Mouse (Mus musculus) lung, postnatal 14 days (tissue): ENCODE data around the gene Igf2r.

ENCODE experiments used
- DNase-seq: peaks from one replicate; pipeline ENCODE4 v3.0.0; 2021

The Igf2r gene

DNA sequence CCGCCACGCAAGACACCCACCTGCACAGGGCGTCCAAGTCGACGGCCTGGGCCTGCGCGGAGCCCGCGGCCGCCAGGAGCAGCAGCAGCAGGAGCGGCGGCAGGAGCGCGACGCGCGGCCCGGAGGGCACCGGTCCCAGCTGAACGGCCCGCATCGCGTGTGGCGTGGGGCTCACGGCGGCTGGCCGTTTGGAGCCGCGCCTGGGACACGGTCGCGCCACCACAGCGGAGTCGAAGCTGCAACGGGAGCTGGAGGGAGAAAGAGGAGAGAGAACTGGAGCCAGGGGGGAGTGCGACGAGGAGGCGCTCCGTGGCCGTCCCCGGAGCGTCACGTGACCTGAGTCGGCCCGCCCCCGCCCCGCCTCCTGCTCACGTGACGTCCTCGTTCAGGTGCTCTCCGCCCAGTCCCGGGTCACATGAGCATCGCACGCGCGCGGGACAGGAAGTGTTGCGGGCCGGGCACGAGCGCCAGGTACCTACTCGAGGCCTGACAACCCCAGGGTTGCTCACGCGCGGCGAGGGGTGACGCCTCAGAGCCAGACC lies at the start of gene Igf2r:
Gene Igf2r, minus strand, starts transcription at position 285 of the 542 bp plus-strand sequence.
- peak; percentile 77 for DNase-seq

DNA sequence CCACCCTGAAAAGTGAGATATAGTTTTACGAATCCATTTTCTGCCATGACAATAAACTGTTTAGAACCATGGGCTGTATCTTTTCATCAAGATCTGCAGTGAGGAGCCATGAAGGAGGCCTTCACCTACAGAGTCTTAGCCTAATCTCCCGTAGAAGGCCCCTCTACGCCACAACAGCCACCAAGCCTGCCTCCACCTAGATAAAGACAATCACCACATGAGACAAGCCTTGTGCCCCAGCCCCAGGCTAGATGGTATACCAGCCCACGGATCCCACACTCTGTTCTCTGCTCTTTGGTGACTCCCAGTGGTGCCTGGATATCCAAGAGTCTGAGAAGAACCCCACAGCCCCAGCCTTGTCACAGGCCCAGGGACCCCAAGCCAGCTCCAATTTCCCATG lies 46.4 kb upstream of the Igf2r start:
- no peak for DNase-seq

DNA sequence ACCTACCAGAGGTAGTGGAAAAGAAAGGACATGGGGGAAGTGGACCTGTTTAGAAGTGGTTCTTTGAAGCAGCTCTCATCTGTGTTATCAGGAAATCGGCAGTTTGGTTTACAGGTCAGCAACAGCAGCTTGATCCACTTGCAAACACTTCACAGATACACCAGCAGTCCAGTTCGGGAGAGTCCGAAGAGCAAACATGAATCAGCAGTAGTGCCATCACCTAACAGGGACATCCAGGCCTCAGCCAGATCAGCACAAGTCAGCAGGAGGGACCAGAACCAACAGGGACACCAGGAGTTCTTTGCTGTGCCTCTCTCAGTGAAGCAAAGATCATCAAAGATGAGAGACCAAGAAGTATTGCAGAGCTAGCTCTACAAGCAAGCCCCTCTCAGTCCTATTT lies 45.0 kb upstream of the Igf2r start:
- no peak for DNase-seq

GRCm38 (mm10) chr17:12810973-12811303 lies 41.5 kb upstream of the Igf2r start:
- DNase-seq = no peak

DNA sequence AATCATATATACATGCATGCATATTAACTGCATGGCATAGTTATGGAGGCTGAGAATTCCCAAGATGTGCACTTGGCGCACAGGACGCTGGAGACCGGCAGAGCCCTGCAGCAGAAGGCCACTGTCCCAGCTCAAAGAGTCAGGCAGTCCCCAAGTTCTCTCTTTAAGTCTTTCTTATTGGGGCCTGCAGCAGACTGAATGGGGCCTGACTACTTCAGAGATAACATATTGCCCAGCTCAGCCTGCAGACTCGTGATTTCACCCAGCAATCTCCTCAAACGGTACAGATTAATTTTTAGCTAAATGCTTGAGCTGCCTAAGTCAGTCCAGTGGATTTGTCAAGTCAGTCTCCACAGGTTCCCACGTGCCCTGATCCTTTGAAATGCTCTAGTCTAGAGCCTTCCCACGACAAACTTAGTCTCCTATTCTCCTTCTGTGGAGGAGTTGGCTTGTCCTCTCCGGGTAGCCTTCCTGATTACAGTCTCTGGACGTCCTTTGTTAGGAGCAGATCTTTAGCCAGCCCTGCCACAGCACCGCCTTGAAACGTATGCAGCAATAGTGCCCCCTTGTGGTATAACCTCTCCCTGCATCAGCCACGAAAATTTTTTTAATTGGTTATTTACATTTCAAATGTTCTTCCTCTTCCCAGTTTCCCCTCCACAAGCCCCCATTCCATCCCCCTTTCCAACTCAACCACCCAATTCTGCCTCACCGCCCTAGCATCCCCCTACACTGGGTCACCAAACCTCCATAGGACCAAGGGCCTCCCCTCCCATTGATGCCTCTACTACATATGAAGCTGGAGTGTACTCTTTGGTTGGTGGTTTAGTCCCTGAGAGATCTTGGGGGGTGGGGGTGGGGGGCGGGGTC lies 40.9 kb upstream of the Igf2r start:
- DNase-seq = peak; percentile 83

GRCm38 (mm10) chr17:12808851-12809250 lies 39.4 kb upstream of the Igf2r start:
- DNase-seq = no peak

GRCm38 (mm10) chr17:12804584-12805445 lies 35.4 kb upstream of the Igf2r start:
- DNase-seq = no peak

- DNase-seq = no peak
Observed at GRCm38 (mm10) chr17:12801861-12802540, 32.5 kb upstream of the Igf2r start.

GRCm38 (mm10) chr17:12799368-12800275 lies 30.2 kb upstream of the Igf2r start:
- no peak for DNase-seq

DNA sequence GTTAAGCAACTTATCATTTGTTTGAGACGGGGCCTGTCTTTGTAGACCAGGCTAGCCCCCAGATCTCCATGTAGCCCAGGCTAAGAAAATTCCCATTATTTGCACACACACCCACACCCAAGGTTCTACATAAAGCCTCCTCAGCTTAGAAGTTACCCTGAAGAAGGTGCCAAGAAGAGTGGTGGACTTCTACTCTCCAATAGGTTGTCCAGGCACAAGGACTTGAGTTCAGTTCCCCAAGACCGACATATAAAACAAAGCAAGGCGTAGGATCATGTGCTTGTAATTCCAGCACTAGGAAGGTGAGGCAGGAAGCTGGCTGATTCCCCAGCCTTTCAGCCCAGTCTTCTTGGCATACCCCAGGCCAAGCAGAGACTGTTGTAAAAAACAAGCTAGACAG lies 29.1 kb upstream of the Igf2r start:
- DNase-seq = no peak

DNA sequence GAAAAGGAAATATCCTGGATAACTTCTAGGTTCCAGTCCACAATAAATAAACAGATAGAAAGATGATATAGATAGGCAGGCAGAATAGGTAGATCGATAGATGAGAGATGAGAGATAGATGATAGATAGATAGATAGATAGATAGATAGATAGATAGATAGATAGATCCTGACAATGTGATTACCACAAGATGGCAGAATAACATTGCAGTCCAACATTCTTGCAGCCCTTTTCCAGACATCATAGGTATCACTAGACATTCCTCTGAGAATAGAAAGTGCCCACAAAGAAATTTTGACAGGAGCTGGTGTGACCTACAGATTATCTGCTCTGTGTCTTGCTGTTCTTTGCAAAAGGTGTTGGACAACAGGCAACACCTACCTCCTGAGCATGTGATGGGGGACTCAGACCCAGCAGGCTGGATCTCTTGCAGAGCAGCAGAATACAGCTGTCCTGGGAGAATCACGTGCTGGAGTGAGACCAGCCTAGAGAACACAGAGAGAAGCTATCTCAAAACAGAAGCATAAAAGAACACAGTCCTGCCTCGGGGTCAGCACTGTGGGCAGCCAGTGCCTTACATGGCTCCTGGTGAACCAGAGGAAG lies 28.1 kb upstream of the Igf2r start:
- no peak for DNase-seq

GRCm38 (mm10) chr17:12796633-12797032 lies 27.2 kb upstream of the Igf2r start:
- DNase-seq = no peak

DNA sequence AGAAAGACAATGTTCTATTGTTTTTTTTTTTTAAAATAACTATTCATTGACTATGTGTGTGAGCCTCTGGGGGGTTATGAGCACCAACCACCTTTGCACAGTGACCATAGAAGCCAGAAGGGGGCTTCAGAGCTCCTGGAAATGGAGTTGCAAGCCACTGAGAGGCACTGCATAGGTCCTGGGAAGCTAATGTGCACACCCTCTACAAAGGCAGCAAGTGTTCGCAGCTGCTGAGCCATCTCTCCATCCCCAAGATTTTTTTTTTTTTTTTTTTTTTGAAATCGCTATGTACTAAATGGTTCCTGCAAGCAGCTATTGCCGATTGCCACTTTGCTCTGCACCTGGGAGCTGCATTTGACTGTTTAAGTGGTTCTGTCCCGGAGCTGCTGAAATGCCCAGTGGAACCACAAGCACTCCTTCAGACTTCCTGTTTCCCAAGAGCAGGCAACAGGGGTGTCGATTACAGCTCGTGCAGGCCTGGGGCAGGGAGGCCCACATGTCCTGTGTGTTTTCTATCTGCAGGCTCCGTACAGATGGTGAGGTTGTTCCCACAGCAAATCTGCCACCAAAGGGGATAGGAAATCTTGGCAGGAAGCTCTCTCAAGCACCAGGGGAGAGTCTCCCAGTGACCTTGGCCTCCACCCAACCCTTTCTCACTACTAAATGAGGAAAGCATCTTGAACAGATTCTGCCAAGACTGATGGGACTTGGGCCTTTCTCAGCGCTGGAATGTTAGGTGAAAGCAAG lies 24.4 kb upstream of the Igf2r start:
- DNase-seq = peak; percentile 73

GRCm38 (mm10) chr17:12792422-12793206 lies 23.1 kb upstream of the Igf2r start:
- peak; percentile 80 for DNase-seq

GRCm38 (mm10) chr17:12791420-12791819 lies 22.0 kb upstream of the Igf2r start:
- peak; percentile 31 for DNase-seq

DNA sequence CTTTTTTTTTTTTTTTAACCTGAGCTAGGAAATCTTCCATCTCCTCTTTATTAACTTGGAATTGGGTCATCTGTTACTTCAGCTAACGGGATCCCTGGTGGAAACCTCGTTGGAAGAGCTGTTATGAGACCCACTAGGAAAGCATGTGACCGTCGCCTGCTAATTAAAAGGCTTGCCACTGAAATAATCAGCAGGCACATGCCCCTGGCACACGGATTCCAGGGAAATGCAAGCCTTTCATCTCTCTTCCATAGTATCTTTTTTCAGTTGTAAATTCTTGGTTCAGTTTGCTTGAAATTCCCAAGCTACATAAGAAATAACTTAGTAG lies 21.6 kb upstream of the Igf2r start:
- DNase-seq = no peak

DNA sequence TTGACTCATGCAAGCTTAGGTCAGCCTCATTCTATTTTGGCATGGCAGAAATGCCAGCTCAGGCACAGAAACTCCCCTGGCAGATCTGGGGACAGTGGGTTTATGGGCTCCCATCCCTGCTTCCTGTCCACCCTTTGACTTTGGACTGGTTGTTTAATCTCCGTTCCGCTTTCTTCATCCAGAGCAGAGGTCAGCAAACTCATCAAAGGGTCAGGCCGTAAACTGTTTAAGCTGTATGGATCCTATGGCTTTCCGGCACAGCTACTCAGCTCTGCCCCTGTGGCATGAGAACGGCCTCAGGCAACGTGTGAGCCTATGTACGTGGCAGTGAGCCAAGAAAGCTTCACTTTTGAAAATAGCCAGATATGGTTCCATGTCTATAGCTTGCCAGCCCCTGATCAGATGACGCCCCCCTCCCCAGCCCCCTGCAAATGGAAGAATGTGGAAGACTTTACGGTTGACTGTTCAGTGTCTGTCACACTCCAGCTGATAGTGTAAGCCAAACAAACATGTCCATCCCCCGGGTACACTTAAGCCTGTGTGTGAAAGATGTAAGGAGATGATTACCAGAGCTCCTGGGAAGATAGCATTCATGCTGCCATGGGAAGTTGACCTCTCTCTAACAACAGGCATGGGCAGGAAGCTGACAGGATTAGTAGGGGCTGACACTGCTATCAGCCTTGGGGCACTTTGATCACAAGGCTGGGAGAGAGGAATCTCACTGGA lies 21.1 kb upstream of the Igf2r start:
- DNase-seq = no peak

DNA sequence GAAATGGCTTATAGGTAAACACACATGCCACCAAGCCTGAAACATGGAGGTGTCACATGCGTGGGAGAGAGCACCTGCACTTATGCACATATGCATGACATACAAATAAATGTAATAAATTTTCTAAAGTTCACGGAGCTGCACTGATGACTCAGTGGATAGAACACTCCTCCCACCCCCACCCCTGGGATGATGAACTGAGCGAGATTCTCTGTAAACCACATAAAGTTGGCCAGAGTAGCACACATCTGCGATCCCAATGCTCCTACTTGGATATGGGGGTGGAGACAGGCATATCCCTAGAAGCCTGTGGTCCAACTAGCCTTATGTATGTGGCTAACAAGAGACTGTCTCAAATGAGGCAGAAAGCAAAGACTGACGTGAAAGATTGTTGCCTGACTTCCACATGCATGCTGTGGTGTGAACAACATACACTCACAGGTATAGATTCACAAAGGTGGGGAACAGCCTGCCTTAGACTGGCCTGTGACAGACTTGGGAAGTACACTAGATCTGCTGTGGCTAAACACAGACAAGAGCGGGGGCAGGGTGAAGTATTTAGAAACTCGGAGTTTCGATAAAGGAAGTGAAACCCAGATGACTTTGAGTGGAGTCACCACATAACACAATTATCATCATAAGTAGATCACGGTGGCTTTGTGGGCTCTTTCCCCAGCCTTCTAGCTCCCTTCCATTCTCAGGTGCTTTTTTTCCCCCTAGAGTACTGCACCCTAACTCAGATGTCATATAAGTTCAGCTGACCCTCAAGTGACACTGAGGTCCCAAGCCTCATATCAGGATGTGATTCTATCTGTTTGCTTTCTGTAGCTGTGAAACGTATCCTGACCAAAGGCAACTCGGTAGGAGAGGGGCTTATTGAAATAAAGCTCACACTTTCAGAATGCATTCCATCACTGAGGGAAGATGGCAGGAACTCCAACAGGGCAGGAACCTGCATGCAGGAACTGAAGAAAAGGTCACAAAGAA lies 13.7 kb upstream of the Igf2r start:
- no peak for DNase-seq
